Mouse (Mus musculus) liver, embryonic 12.5 days (tissue): ENCODE results near the gene Rnf145. TPM values are rescaled to one million over a fixed set of nuclear protein-coding genes. Genes with fewer than 3 reads are reported as not detected.
"Not testable (repeated sequence)": the region's sequence is repeated elsewhere in the genome, so short reads cannot be mapped to it uniquely, and the experiment has no call there.

Experiments used
- ATAC-seq: fragments of 200-750 bp; cut with Nextera tagmentation; 2 replicates; pipeline ENCODE4 v1.8.0; 2017; ENCODE audit warnings: moderate number of reproducible peaks, mild to moderate bottlenecking, moderate library complexity
- H3K27ac ChIP-seq: fragments of 300-500 bp; sonication (generic); 2 replicates; pipeline ENCODE4 v1.5.1; 2016; ENCODE audit warnings: mild to moderate bottlenecking
- H3K27me3 ChIP-seq: fragments of 300-500 bp; sonication (generic); replicated peaks from 2 replicates; pipeline ENCODE4 v1.6.1; 2016; ENCODE audit warnings: mild to moderate bottlenecking, moderate library complexity
- H3K36me3 ChIP-seq: fragments of 300-500 bp; sonication (generic); 2 replicates; pipeline ENCODE4 v1.6.1; 2016; ENCODE audit warnings: mild to moderate bottlenecking, moderate library complexity
- H3K4me1 ChIP-seq: fragments of 300-500 bp; sonication (generic); 2 replicates; pipeline ENCODE4 v1.6.1; 2016
- H3K4me2 ChIP-seq: fragments of 300-500 bp; sonication (generic); 2 replicates; pipeline ENCODE4 v1.6.1; 2016; ENCODE audit warnings: mild to moderate bottlenecking, moderate library complexity
- H3K4me3 ChIP-seq: fragments of 300-500 bp; sonication (generic); 2 replicates; pipeline ENCODE4 v1.5.1; 2016; ENCODE audit warnings: mild to moderate bottlenecking, moderate library complexity
- H3K9ac ChIP-seq: fragments of 300-500 bp; sonication (generic); 2 replicates; pipeline ENCODE4 v1.6.1; 2016; ENCODE audit warnings: mild to moderate bottlenecking, moderate library complexity
- H3K9me3 ChIP-seq: fragments of 300-500 bp; sonication (generic); replicated peaks from 2 replicates; pipeline ENCODE4 v1.6.1; 2016; ENCODE audit warnings: mild to moderate bottlenecking, moderate library complexity
- WGBS: fragments of 180-500 bp; shearing (Covaris S2); methylation state at CpG from one replicate; pipeline ENCODE4 v1.1.7; 2016; ENCODE audit not compliant: insufficient replicate concordance; 5-methylcytosine and 5-hydroxymethylcytosine counted together
- polyA plus RNA-seq: library from polyadenylated mRNA; unstranded; fragments of >200 nt; fragmentation: Nextera tagmentation; extraction: Ambion mirVana; gene quantifications from 2 replicates; pipeline ENCODE4 v1.2.1, GENCODE M21; 2016

The Rnf145 gene
- polyA plus RNA-seq, 1 experiment from 2014 or later = 64.7 TPM

- no peak overlapping the region for H3K27ac ChIP-seq
- H3K4me2 ChIP-seq = no peak overlapping the region
- peaks cover 3% of the 10 kb centered on the region; the same call in 1 of the 2 replicates for H3K4me1 ChIP-seq
- no peak for ATAC-seq
- 84% methylated on average over 4 of the region's 4 CpGs for WGBS
- H3K9ac ChIP-seq = no peak overlapping the region
- peaks cover 96% of the 10 kb centered on the region for H3K36me3 ChIP-seq
- H3K27me3 ChIP-seq = no peaks in the 10 kb centered on the region
- H3K4me3 ChIP-seq = no peak overlapping the region
- H3K9me3 ChIP-seq = no peaks in the 10 kb centered on the region
Measured at GRCm38 (mm10) chr11:44554339-44554738, 35.6 kb downstream of the Rnf145 start.

- no peak overlapping the region for H3K4me2 ChIP-seq
- H3K27me3 ChIP-seq = no peaks in the 10 kb centered on the region
- H3K9me3 ChIP-seq = no peaks in the 10 kb centered on the region
- 95% methylated on average over 3 of the region's 3 CpGs for whole genome bisulfite sequencing
- H3K36me3 ChIP-seq = peaks cover 97% of the 10 kb centered on the region
- H3K27ac ChIP-seq = no peak overlapping the region
- no peak for ATAC-seq
- no peaks in the 10 kb centered on the region for H3K4me1 ChIP-seq
- H3K9ac ChIP-seq = no peak overlapping the region
- no peak overlapping the region for H3K4me3 ChIP-seq
Measured at GRCm38 (mm10) chr11:44558521-44558920, 39.8 kb downstream of the Rnf145 start.

DNA sequence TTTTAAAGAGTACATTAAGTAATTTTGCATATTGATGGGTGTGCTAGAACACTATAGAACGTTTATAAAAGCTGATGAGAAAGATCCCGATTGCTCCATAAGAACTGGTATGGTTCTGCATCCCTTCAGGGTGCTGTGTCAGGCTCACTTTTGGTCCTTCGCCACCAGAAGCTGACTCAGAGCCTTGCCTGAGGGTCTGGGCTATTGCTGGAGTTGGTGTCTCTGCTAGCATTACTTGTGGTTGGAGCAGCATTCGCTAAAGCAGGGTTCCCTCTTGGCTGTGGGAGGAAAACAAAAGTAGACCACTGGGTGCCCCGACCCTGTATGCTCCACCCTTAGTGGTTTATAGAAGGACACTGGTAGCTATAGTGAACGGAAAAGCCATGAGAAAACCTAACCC lies 40.7 kb downstream of the Rnf145 start:
- no peak for ATAC-seq
- H3K4me1 ChIP-seq = no peaks in the 10 kb centered on the region
- 92% methylated on average over 6 of the region's 6 CpGs for WGBS

GRCm38 (mm10) chr11:44560396-44560795 lies 41.6 kb downstream of the Rnf145 start:
- no peak overlapping the region for H3K27ac ChIP-seq
- no peak for ATAC-seq
- H3K4me3 ChIP-seq = no peak overlapping the region
- no peak overlapping the region for H3K4me2 ChIP-seq
- H3K36me3 ChIP-seq = peaks cover 100% of the 10 kb centered on the region
- no peak overlapping the region for H3K9ac ChIP-seq
- no peaks in the 10 kb centered on the region for H3K9me3 ChIP-seq
- no peaks in the 10 kb centered on the region for H3K27me3 ChIP-seq
- H3K4me1 ChIP-seq = no peaks in the 10 kb centered on the region
- WGBS = 94% methylated on average over 8 of the region's 8 CpGs

More for the DNA sequence above, 40.7 kb downstream of the Rnf145 start:
- H3K27ac ChIP-seq = no peak overlapping the region
- no peak overlapping the region for H3K9ac ChIP-seq
- no peak overlapping the region for H3K4me3 ChIP-seq
- H3K27me3 ChIP-seq = no peaks in the 10 kb centered on the region
- H3K4me2 ChIP-seq = no peak overlapping the region
- no peaks in the 10 kb centered on the region for H3K9me3 ChIP-seq
- H3K36me3 ChIP-seq = peaks cover 99% of the 10 kb centered on the region

- no peak overlapping the region for H3K4me2 ChIP-seq
- no peak for ATAC-seq
- H3K36me3 ChIP-seq = peaks cover 100% of the 10 kb centered on the region
- no peak overlapping the region for H3K9ac ChIP-seq
- H3K9me3 ChIP-seq = no peaks in the 10 kb centered on the region
- H3K27me3 ChIP-seq = no peaks in the 10 kb centered on the region
- H3K4me1 ChIP-seq = no peaks in the 10 kb centered on the region
- WGBS = 93% methylated on average over 21 of the region's 21 CpGs
- H3K27ac ChIP-seq = no peak overlapping the region
- H3K4me3 ChIP-seq = no peak overlapping the region
Measured at GRCm38 (mm10) chr11:44561476-44562015, 42.8 kb downstream of the Rnf145 start.

GRCm38 (mm10) chr11:44562389-44563135 lies 43.8 kb downstream of the Rnf145 start:
- no peaks in the 10 kb centered on the region for H3K4me1 ChIP-seq
- no peaks in the 10 kb centered on the region for H3K27me3 ChIP-seq
- no peak overlapping the region for H3K4me3 ChIP-seq
- H3K36me3 ChIP-seq = peaks cover 100% of the 10 kb centered on the region
- H3K9ac ChIP-seq = no peak overlapping the region
- 89% methylated on average over 10 of the region's 12 CpGs for WGBS
- no peaks in the 10 kb centered on the region for H3K9me3 ChIP-seq
- no peak overlapping the region for H3K4me2 ChIP-seq
- no peak overlapping the region for H3K27ac ChIP-seq
- ATAC-seq = no peak; the same call in 1 of the 2 replicates

DNA sequence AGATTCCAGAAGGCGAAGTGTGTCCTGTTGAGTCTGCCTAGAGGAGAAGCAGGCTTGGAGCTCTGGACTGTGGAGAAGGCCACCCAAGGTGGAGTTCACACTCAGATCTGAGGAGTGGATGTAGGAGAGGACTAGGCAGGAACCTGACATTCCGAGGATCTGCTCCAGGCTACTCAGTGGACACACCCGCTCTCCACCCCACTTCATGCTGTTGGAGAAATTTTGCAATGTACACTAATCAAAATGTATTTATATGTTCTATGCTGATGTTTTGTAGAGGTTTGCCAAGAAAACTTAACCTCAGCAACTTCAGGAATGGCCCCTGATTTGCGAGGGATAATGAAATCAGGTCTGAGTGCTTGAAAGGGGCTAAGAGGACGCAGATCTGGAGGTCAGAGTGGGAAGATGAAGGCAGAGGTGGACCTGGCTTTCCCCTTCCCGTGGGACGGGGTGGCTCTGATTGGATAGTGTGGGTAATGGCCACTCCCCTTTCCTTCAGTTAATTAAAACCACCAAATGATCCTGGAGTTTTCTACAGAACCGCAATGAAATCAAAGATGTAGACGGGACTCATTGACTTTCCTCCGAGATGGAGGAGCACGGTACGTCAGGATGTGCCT lies 45.6 kb downstream of the Rnf145 start:
- H3K36me3 ChIP-seq = peaks cover 88% of the 10 kb centered on the region
- no peaks in the 10 kb centered on the region for H3K27me3 ChIP-seq
- H3K4me1 ChIP-seq = no peaks in the 10 kb centered on the region
- H3K4me3 ChIP-seq = no peak overlapping the region
- no peak overlapping the region for H3K4me2 ChIP-seq
- no peak for ATAC-seq
- WGBS = 93% methylated on average over 12 of the region's 12 CpGs
- no peak overlapping the region for H3K9ac ChIP-seq
- H3K9me3 ChIP-seq = no peaks in the 10 kb centered on the region
- H3K27ac ChIP-seq = no peak overlapping the region

GRCm38 (mm10) chr11:44564940-44565339 lies 46.2 kb downstream of the Rnf145 start:
- peaks cover 88% of the 10 kb centered on the region for H3K36me3 ChIP-seq
- ATAC-seq = no peak

DNA sequence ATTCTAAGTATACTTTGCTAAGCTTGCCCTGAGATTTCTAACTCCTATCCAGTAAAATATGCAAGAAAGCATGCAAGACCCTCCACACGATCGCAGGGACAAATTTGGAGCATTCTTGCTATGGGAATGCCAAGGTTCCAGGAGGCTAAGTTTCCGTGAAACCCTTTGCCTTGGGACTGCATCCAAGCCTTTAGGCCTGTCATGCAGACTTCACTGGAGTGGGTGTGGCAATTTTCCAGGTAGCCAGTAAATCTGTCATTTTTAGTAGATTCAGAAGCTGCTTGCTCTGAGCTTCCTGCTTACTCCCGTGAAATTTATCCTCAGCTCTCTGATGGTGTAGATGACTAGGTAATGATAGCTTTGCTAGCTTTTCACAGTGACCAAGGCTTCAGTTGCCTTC lies 51.6 kb downstream of the Rnf145 start:
- not testable (repeated sequence) for H3K4me2 ChIP-seq, H3K4me3 ChIP-seq, H3K9me3 ChIP-seq, H3K4me1 ChIP-seq, H3K9ac ChIP-seq, ATAC-seq, H3K27ac ChIP-seq, H3K27me3 ChIP-seq
- peaks cover 35% of the 10 kb centered on the region for H3K36me3 ChIP-seq
- 92% methylated on average over 4 of the region's 4 CpGs for WGBS

More at GRCm38 (mm10) chr11:44564940-44565339, 46.2 kb downstream of the Rnf145 start:
- Histone ChIP-seq H3K27me3 (no peaks in the 10 kb centered on the region), H3K4me1 (no peaks in the 10 kb centered on the region), H3K27ac (no peak overlapping the region), H3K4me3 (no peak overlapping the region), H3K9me3 (no peaks in the 10 kb centered on the region), H3K4me2 (no peak overlapping the region), H3K9ac (no peak overlapping the region)

- 86% methylated on average over 5 of the region's 5 CpGs for WGBS
- Histone ChIP-seq H3K36me3 (peaks cover 10% of the 10 kb centered on the region), H3K9ac (no peak overlapping the region), H3K4me1 (no peaks in the 10 kb centered on the region), H3K9me3 (no peaks in the 10 kb centered on the region), H3K27ac (no peak overlapping the region), H3K4me2 (no peak overlapping the region), H3K4me3 (no peak overlapping the region), H3K27me3 (no peaks in the 10 kb centered on the region)
- ATAC-seq = no peak
Measured at GRCm38 (mm10) chr11:44572781-44573180, 54.0 kb downstream of the Rnf145 start.

DNA sequence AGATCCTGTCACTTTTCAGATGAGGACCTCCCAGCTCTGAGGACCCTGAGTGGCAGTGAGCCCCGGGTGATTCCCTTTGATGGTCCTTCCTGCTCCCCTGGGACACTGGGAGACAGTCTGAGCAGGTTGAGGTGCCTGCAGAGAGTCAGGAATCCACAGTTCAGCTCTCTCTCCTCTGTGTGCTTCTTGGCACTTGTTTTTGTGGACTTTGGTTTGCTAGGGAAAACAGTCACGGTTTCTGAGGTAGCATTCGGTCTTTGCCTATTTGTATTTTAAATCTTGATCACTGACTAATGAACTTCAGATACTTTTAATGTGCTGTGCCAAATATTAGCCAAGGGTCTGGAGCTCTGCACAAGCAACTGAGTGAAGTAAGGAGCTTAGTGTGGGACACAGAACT lies 54.6 kb downstream of the Rnf145 start:
- WGBS = 68% methylated on average over 3 of the region's 3 CpGs
- Histone ChIP-seq H3K4me3 (no peak overlapping the region), H3K4me2 (no peak overlapping the region), H3K36me3 (peaks cover 9% of the 10 kb centered on the region), H3K27ac (no peak overlapping the region), H3K9me3 (no peaks in the 10 kb centered on the region), H3K9ac (no peak overlapping the region), H3K4me1 (no peaks in the 10 kb centered on the region), H3K27me3 (no peaks in the 10 kb centered on the region)
- ATAC-seq = no peak

DNA sequence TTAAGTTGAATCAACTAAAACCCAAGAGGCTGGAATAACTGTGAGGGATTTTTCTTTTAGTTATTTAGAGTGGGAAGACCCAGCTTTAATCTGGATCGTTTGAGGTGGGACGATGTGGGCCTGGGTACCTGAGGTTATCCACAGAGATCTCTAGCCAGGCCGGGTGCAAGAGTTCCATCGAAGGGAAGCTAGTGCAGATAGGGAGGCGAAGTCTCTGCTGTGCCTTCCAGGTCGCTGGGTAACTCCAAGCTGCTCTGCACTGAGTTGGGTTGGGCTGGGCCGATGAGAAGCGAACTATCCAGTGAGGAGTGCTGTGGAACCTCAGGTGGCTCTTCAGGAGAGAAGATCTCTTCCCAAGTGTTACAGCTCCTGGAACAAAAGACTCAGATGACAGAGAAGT lies 55.6 kb downstream of the Rnf145 start:
- Histone ChIP-seq H3K27me3 (no peaks in the 10 kb centered on the region), H3K9me3 (no peaks in the 10 kb centered on the region), H3K36me3 (peaks cover 6% of the 10 kb centered on the region), H3K27ac (no peak overlapping the region), H3K4me1 (no peaks in the 10 kb centered on the region), H3K9ac (no peak overlapping the region), H3K4me3 (no peak overlapping the region), H3K4me2 (no peak overlapping the region)
- WGBS = 83% methylated on average over 8 of the region's 8 CpGs
- no peak for ATAC-seq
